Mouse (Mus musculus): ENCODE results near the gene Dock3. TPM values are rescaled to one million over a fixed set of nuclear protein-coding genes. Genes with fewer than 3 reads are reported as not detected.
A peak's percentile ranks its signal among the peaks of the same experiment; 100 is the strongest.

Dock3 gene
- total and polyA plus RNA-seq, 2 experiments from 2014 or later: 21.6 to 52.4 TPM

GRCm38 (mm10) chr9:107277603-107278002, 45.9 kb upstream of the Dock3 start:
- Histone ChIP-seq H3K4me2 (ENCODE audit: low read depth, low read length) (no peak overlapping the region), H3K36me3 (ENCODE audit: insufficient read depth, low read length) (no peaks in the 10 kb centered on the region), H3K27me3 (ENCODE audit: insufficient read depth, low read length) (no peaks in the 10 kb centered on the region), H3K9ac (replicated peaks; ENCODE audit: low read length) (no peak overlapping the region), H3K27ac (no peak overlapping the region), H3K9me3 (ENCODE audit: low read length) (no peaks in the 10 kb centered on the region), H3K4me3 (ENCODE audit: low read length) (no peak overlapping the region), H3K4me1 (ENCODE audit: insufficient read depth, low read length) (peaks cover 12% of the 10 kb centered on the region; the same call in 1 of the 2 replicates)
- DNase-seq (ENCODE audit: low spot score) (no peak), ATAC-seq (no peak)
- no peak for TF ChIP-seq CTCF (IDR thresholded peaks at IDR 0.05; ENCODE audit: low read depth)
- 74% methylated on average over 7 of the region's 7 CpGs for WGBS

GRCm38 (mm10) chr9:107275710-107276109, 44.0 kb upstream of the Dock3 start:
- no peak overlapping the region for H3K9ac ChIP-seq (replicated peaks; ENCODE audit: low read length)
- H3K4me3 ChIP-seq (ENCODE audit: low read length): no peak overlapping the region
- 60% methylated on average over 5 of the region's 5 CpGs for WGBS
- no peak for TF ChIP-seq CTCF (IDR thresholded peaks at IDR 0.05; ENCODE audit: low read depth)
- DNase-seq (ENCODE audit: low spot score) (no peak), ATAC-seq (no peak)
- H3K4me1 ChIP-seq (ENCODE audit: insufficient read depth, low read length): peaks cover 18% of the 10 kb centered on the region; the same call in 1 of the 2 replicates
- no peak overlapping the region for H3K27ac ChIP-seq
- no peaks in the 10 kb centered on the region for H3K9me3 ChIP-seq (ENCODE audit: low read length)
- no peaks in the 10 kb centered on the region for H3K36me3 ChIP-seq (ENCODE audit: insufficient read depth, low read length)
- H3K4me2 ChIP-seq (ENCODE audit: low read depth, low read length): no peak overlapping the region
- H3K27me3 ChIP-seq (ENCODE audit: insufficient read depth, low read length): no peaks in the 10 kb centered on the region

GRCm38 (mm10) chr9:107274751-107275150, 43.0 kb upstream of the Dock3 start:
- no peaks in the 10 kb centered on the region for H3K9me3 ChIP-seq (ENCODE audit: low read length)
- no peaks in the 10 kb centered on the region for H3K36me3 ChIP-seq (ENCODE audit: insufficient read depth, low read length)
- TF ChIP-seq CTCF (IDR thresholded peaks at IDR 0.05; ENCODE audit: low read depth): no peak
- H3K4me1 ChIP-seq (ENCODE audit: insufficient read depth, low read length): peaks cover 15% of the 10 kb centered on the region; the same call in 1 of the 2 replicates
- ATAC-seq (no peak), DNase-seq (ENCODE audit: low spot score) (peak; percentile 41)
- no peak overlapping the region for H3K9ac ChIP-seq (replicated peaks; ENCODE audit: low read length)
- H3K4me3 ChIP-seq (ENCODE audit: low read length): no peak overlapping the region
- WGBS: 66% methylated on average over 6 of the region's 6 CpGs
- no peaks in the 10 kb centered on the region for H3K27me3 ChIP-seq (ENCODE audit: insufficient read depth, low read length)
- no peak overlapping the region for H3K27ac ChIP-seq
- no peak overlapping the region for H3K4me2 ChIP-seq (ENCODE audit: low read depth, low read length)

GRCm38 (mm10) chr9:107273184-107273583, 41.5 kb upstream of the Dock3 start:
- no peak for DNase-seq (ENCODE audit: low spot score)
- H3K9me3 ChIP-seq (ENCODE audit: low read length): no peaks in the 10 kb centered on the region
- H3K4me2 ChIP-seq (ENCODE audit: low read depth, low read length): no peak overlapping the region
- TF ChIP-seq CTCF (IDR thresholded peaks at IDR 0.05; ENCODE audit: low read depth): no peak
- no peak for ATAC-seq
- H3K27me3 ChIP-seq (ENCODE audit: insufficient read depth, low read length): no peaks in the 10 kb centered on the region
- no peaks in the 10 kb centered on the region for H3K36me3 ChIP-seq (ENCODE audit: insufficient read depth, low read length)
- no peak overlapping the region for H3K9ac ChIP-seq (replicated peaks; ENCODE audit: low read length)
- H3K4me3 ChIP-seq (ENCODE audit: low read length): no peak overlapping the region
- no peak overlapping the region for H3K27ac ChIP-seq
- WGBS: 69% methylated on average over 10 of the region's 10 CpGs
- 0 out of 2 replicates have a peak, but pooled peaks cover 6% of the 10 kb centered on the region for H3K4me1 ChIP-seq (ENCODE audit: insufficient read depth, low read length)

GRCm38 (mm10) chr9:107272284-107272683, 40.6 kb upstream of the Dock3 start:
- ATAC-seq (no peak), DNase-seq (ENCODE audit: low spot score) (no peak)
- 62% methylated on average over 4 of the region's 4 CpGs for WGBS
- Histone ChIP-seq H3K4me1 (ENCODE audit: insufficient read depth, low read length) (0 out of 2 replicates have a peak, but pooled peaks cover 6% of the 10 kb centered on the region), H3K27ac (no peak overlapping the region), H3K9ac (replicated peaks; ENCODE audit: low read length) (no peak overlapping the region), H3K27me3 (ENCODE audit: insufficient read depth, low read length) (no peaks in the 10 kb centered on the region), H3K4me2 (ENCODE audit: low read depth, low read length) (no peak overlapping the region), H3K4me3 (ENCODE audit: low read length) (no peak overlapping the region), H3K36me3 (ENCODE audit: insufficient read depth, low read length) (no peaks in the 10 kb centered on the region), H3K9me3 (ENCODE audit: low read length) (no peaks in the 10 kb centered on the region)
- TF ChIP-seq CTCF (IDR thresholded peaks at IDR 0.05; ENCODE audit: low read depth): no peak

GRCm38 (mm10) chr9:107271177-107271938, 39.6 kb upstream of the Dock3 start:
- H3K4me2 ChIP-seq (ENCODE audit: low read depth, low read length): no peak overlapping the region
- WGBS: 75% methylated on average over 7 of the region's 7 CpGs
- no peaks in the 10 kb centered on the region for H3K27me3 ChIP-seq (ENCODE audit: insufficient read depth, low read length)
- no peaks in the 10 kb centered on the region for H3K9me3 ChIP-seq (ENCODE audit: low read length)
- DNase-seq (ENCODE audit: low spot score): no peak
- H3K27ac ChIP-seq: no peak overlapping the region
- ATAC-seq: no peak
- H3K36me3 ChIP-seq (ENCODE audit: insufficient read depth, low read length): no peaks in the 10 kb centered on the region
- TF ChIP-seq CTCF (IDR thresholded peaks at IDR 0.05; ENCODE audit: low read depth): no peak
- H3K9ac ChIP-seq (replicated peaks; ENCODE audit: low read length): no peak overlapping the region
- H3K4me1 ChIP-seq (ENCODE audit: insufficient read depth, low read length): 0 out of 2 replicates have a peak, but pooled peaks cover 6% of the 10 kb centered on the region
- no peak overlapping the region for H3K4me3 ChIP-seq (ENCODE audit: low read length)

GRCm38 (mm10) chr9:107269772-107270171, 38.1 kb upstream of the Dock3 start:
- Histone ChIP-seq H3K9me3 (ENCODE audit: low read length) (no peaks in the 10 kb centered on the region), H3K4me1 (ENCODE audit: insufficient read depth, low read length) (0 out of 2 replicates have a peak, but pooled peaks cover 6% of the 10 kb centered on the region), H3K9ac (replicated peaks; ENCODE audit: low read length) (no peak overlapping the region), H3K4me3 (ENCODE audit: low read length) (no peak overlapping the region), H3K36me3 (ENCODE audit: insufficient read depth, low read length) (no peaks in the 10 kb centered on the region), H3K27ac (no peak overlapping the region), H3K4me2 (ENCODE audit: low read depth, low read length) (no peak overlapping the region), H3K27me3 (ENCODE audit: insufficient read depth, low read length) (no peaks in the 10 kb centered on the region)
- no peak for DNase-seq (ENCODE audit: low spot score)
- ATAC-seq: no peak
- no peak for TF ChIP-seq CTCF (IDR thresholded peaks at IDR 0.05; ENCODE audit: low read depth)
- 100% methylated on average over 1 of the region's 1 CpGs for WGBS
